Mouse (Mus musculus) embryo, embryonic 10.5 days (tissue): ENCODE data around the gene Samm50.
"Not testable (repeated sequence)": the region's sequence is repeated elsewhere in the genome, so short reads cannot be mapped to it uniquely, and the experiment has no call there.

Experiments used
- DNase-seq: peaks from one replicate; pipeline ENCODE4 v3.0.0-alpha.2; 2015; ENCODE audit warnings: low spot score

The Samm50 gene

GRCm38 (mm10) chr15:84192058-84192791 is at the start of gene Samm50:
Gene Samm50, plus strand, starts transcription at chr15:84192241.
- DNase-seq, result peak; percentile 97

DNA sequence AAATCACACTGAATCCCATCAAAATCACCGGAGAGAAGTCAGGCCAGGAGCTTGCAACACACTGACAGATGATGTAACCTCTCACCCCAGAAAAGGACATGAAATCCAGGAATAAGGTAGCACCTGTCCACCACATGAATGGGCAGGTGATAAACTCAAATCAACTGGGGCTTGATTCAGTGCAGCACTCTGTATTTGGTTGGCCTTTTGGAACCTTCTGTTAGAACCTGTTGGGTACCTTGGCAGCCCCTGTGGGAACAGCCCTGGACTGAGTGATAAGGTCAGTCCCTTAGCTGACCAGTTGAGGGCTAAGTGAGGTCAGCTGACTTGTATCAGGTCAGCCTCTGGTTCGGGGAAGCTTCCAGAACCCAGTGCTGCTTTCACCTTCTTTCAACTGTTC is 35.9 kb upstream of the Samm50 start:
- DNase-seq, result no peak

DNA sequence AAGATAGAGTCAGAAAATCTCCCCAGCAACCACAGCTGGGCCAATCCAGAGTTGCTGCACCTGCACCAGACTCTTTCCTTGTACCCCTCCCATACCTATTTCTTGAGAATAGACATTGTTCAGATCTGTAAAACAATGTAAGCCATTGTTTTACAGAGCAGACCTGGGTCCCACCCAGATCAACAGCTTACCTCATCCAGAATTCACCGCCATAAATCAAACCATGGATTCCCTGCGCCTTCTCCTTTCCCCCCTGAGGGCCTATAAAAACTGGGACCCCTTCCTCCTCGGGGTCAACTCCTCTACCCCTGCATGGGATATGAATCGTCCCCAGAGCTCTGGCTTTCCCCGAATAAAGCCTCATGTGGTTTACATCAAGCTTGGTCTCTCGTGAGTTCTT is 34.5 kb upstream of the Samm50 start:
- not testable (repeated sequence) for DNase-seq

- DNase-seq, result no peak
Observed at GRCm38 (mm10) chr15:84161871-84162270, 30.2 kb upstream of the Samm50 start.

DNA sequence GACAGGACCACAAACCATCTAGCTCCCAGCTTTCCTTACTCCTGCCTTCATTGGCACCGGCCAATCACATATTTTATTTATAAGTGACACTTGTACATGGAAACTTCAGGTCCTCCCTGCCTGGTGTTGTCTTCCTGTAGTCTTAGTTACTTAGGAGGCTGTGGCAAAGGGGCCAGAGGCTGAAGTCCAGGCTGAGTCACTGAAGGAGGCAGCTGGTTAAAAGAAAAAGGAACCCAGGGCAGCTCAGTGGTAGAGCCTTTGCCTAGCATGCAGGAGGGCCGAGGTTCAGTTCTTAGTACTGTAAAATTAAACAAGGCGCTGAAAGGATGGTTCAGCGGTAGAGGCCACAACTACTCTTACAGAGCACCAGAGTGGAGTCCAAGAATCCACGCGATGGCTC is 25.2 kb upstream of the Samm50 start:
- DNase-seq, result no peak

DNA sequence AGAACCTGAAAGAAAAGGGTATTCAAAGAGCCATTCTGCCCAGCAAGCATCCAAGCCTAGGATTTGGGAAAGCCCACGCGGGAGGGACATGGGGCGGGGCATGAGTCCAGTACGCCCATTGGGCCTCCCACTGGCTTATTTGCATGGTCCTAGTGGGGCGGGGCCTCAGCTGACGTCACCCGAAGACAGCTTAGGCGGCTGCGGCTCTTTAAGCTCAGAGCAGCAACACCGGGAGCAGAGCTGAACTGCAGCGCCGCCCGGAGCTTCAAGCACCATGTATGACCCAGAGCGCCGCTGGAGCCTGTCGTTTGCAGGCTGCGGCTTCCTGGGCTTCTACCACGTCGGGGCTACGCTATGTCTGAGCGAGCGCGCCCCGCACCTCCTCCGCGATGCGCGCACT is 24.4 kb upstream of the Samm50 start, which contains the start of gene Pnpla3:
Pnpla3 (plus strand) TSS at position 238 of the 400 bp plus-strand sequence.
- DNase-seq, result peak; percentile 99

DNA sequence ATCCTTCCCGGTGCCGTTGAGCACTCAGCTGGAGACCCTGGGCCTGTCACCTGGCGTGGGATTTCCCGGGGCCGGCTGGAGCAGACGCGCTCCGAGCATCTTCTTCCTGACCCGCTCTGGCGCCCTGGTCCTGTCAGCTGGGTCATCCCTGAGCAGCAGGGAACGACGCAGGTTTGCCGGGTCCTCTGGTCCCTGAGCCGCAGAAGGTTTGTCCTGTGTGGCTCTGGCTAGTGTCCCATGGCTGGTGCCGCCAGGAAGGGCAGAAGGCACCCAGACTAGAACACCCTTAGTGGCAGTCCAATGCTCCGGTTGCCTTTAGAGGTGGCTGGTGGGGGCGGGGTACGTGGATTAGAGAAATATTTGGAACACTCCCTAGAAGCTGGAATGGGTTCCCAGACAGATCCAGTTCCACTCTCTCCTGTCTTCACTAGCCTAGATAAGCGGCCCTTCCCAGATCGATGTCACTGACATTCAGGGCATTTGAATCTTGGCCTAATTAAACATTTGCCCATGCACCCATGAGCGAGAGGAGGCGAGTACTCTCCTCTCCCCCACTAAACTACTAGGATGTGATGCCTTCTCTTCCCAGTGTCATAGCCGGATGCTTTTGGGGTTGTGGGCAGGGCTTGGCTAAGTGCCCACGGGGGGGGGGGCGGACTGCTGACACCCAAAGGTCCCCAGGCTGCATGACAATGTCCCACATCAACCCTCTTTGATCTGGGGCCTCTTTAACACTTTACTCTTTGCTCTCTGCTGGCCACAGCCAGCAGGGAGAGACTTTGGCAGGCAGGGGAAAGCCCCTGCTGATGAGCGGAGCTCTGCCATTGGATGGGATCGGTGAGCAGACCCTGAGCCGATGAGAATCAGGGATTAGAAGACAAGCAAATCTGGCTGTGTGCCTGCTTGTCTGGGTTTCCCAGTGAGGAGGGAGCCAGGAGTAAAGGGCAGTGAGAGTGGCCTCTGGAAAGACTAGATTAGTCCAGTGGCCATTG is 23.6 kb upstream of the Samm50 start:
- peak; percentile 49 for DNase-seq

- no peak for DNase-seq
Observed at GRCm38 (mm10) chr15:84169511-84169910, 22.5 kb upstream of the Samm50 start.

DNA sequence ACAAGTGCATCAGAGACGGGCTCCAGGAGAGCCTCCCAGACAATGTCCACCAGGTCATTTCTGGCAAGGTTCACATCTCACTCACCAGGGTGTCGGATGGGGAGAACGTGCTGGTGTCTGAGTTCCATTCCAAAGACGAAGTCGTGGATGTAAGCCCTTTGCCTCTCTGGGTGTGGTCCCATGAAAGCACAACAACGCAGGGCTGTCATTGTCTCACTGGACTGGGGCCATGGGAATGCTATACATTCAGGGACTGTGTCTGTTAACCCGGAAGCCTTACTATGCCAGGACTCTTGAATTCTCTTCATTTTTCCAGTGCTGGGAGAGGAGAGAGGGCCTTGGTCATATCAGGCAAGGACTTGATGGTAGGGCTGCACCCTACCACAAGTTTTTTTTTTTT is 20.9 kb upstream of the Samm50 start:
- DNase-seq, result no peak

- DNase-seq, result no peak
Observed at GRCm38 (mm10) chr15:84178733-84179132, 13.3 kb upstream of the Samm50 start.

- no peak for DNase-seq
Observed at GRCm38 (mm10) chr15:84182000-84182399, 10.0 kb upstream of the Samm50 start.

DNA sequence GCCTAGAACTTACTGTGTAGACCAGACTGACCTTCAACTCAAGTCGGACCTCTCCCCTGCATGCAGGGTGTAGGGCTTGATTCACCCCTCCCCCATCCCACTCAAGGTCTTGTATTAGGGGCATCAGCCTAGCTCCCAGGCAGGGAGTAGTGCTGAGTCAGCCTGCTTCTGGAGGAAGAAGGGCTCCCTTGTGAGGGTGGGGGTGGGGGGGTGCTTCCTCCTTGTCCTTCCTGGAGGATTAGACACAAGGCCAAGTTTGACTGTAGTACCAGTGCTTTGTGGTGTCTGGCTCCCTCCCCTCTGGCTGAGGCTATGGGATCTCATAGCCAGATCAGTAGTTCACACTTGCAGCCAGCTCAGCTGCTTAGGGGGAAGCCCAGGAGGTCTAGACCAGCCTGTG is 8.1 kb upstream of the Samm50 start:
- no peak for DNase-seq

- DNase-seq, result no peak
Observed at GRCm38 (mm10) chr15:84186196-84186595, 5.8 kb upstream of the Samm50 start.

- no peak for DNase-seq
Observed at GRCm38 (mm10) chr15:84188887-84189530, 3.0 kb upstream of the Samm50 start.

- DNase-seq, result peak; percentile 47
Observed at GRCm38 (mm10) chr15:84189881-84190280, 2.2 kb upstream of the Samm50 start.

- no peak for DNase-seq
Observed at GRCm38 (mm10) chr15:84191724-84192057, 350 bp upstream of the Samm50 start.

GRCm38 (mm10) chr15:84196486-84197165 is 4.6 kb downstream of the Samm50 start:
- DNase-seq, result no peak

DNA sequence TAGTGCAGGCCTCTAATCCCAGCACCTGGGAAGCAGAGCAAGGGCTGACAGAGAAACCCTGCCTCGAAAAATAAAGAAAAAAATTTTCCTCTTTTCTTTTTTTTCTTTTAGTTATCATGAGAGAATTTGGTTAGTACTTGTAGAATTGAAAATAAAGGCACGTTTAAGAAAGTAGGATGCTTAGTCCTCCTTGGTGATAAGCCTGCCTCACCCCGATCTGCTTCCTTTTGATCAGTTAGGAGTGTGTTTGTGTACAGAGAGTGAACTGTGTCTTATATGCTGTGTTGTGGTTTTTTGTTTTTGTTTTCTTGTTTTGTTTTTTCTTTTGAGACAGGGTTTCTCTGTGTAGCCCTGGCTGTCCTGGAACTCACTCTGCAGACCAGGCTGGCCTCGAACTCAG is 15.3 kb downstream of the Samm50 start:
- no peak for DNase-seq

GRCm38 (mm10) chr15:84209517-84210412 is 17.7 kb downstream of the Samm50 start:
- no peak for DNase-seq

DNA sequence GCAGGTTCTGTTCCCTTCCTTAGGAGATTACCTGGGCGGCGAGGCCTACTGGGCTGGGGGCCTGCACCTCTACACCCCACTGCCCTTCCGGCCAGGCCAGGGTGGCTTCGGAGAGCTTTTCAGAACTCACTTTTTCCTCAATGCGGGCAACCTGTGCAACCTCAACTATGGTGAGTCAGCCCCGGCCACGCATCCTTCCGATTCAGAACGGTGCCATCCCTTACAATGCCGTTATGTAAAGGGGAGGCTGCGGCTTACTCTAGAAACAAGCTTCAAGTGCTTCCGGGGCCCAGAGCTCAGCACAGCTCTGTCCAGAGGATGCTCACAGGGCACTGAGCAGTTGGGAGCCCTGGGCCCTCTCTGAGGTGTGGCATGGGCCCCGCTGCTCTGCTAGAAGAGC is 18.4 kb downstream of the Samm50 start:
- DNase-seq, result no peak

GRCm38 (mm10) chr15:84210941-84211340 is 18.9 kb downstream of the Samm50 start:
- DNase-seq, result no peak
